Mouse (Mus musculus): ENCODE results near the gene Snd1. TPM values are rescaled to one million over a fixed set of nuclear protein-coding genes. Genes with fewer than 3 reads are reported as not detected.

Gene Snd1
- polyA plus RNA-seq, 2 experiments from 2014 or later = 46.2 to 67.2 TPM

GRCm38 (mm10) chr6:28848891-28849290 is 374.0 kb downstream of the Snd1 start:
- ATAC-seq = no peak

GRCm38 (mm10) chr6:28849317-28849716 is 374.4 kb downstream of the Snd1 start:
- no peak for ATAC-seq

- no peak for ATAC-seq
Observed at GRCm38 (mm10) chr6:28850326-28850900, 375.5 kb downstream of the Snd1 start.

GRCm38 (mm10) chr6:28852342-28852741 is 377.4 kb downstream of the Snd1 start:
- ATAC-seq = no peak

- ATAC-seq = no peak
Observed at GRCm38 (mm10) chr6:28853164-28853563, 378.2 kb downstream of the Snd1 start.

GRCm38 (mm10) chr6:28853654-28854053 is 378.7 kb downstream of the Snd1 start:
- no peak for ATAC-seq

GRCm38 (mm10) chr6:28854598-28854997 is 379.7 kb downstream of the Snd1 start:
- ATAC-seq = no peak

GRCm38 (mm10) chr6:28855442-28855841 is 380.5 kb downstream of the Snd1 start:
- ATAC-seq = no peak

- no peak for ATAC-seq
Observed at GRCm38 (mm10) chr6:28856789-28857188, 381.9 kb downstream of the Snd1 start.

GRCm38 (mm10) chr6:28857198-28858180 is 382.6 kb downstream of the Snd1 start:
- no peak for ATAC-seq

GRCm38 (mm10) chr6:28859094-28859493 is 384.2 kb downstream of the Snd1 start:
- ATAC-seq = no peak

GRCm38 (mm10) chr6:28860450-28860849 is 385.5 kb downstream of the Snd1 start:
- ATAC-seq = no peak

- ATAC-seq = no peak
Observed at GRCm38 (mm10) chr6:28860922-28861321, 386.0 kb downstream of the Snd1 start.

GRCm38 (mm10) chr6:28862304-28862703 is 387.4 kb downstream of the Snd1 start:
- no peak for ATAC-seq

GRCm38 (mm10) chr6:28864684-28865083 is 389.7 kb downstream of the Snd1 start:
- no peak for ATAC-seq

GRCm38 (mm10) chr6:28865112-28865511 is 390.2 kb downstream of the Snd1 start:
- ATAC-seq = no peak

GRCm38 (mm10) chr6:28866206-28866605 is 391.3 kb downstream of the Snd1 start:
- ATAC-seq = no peak

- no peak for ATAC-seq
Observed at GRCm38 (mm10) chr6:28867516-28868251, 392.7 kb downstream of the Snd1 start.

- ATAC-seq = no peak
Observed at GRCm38 (mm10) chr6:28871725-28872420, 396.9 kb downstream of the Snd1 start.

- ATAC-seq = no peak
Observed at GRCm38 (mm10) chr6:28872421-28872795, 397.5 kb downstream of the Snd1 start.

- no peak for ATAC-seq
Observed at GRCm38 (mm10) chr6:28874053-28874452, 399.1 kb downstream of the Snd1 start.

- no peak for ATAC-seq
Observed at GRCm38 (mm10) chr6:28874759-28875158, 399.8 kb downstream of the Snd1 start.

- no peak for ATAC-seq
Observed at GRCm38 (mm10) chr6:28875333-28875732, 400.4 kb downstream of the Snd1 start.

Measured in CD4-positive, CD25-positive, alpha-beta regulatory T cell, adult 4 months (primary cell).